Mouse (Mus musculus) neural tube, embryonic 13.5 days (tissue): ENCODE results near the gene Ercc6l2. TPM values are rescaled to one million over a fixed set of nuclear protein-coding genes. Genes with fewer than 3 reads are reported as not detected.

ENCODE experiments used
- ATAC-seq: fragments of 200-750 bp; cut with Nextera tagmentation; 2 replicates; pipeline ENCODE4 v1.8.0; 2017; ENCODE audit warnings: low read depth, mild to moderate bottlenecking, moderate TSS enrichment, moderate library complexity
- H3K27ac ChIP-seq: fragments of 300-500 bp; sonication (generic); replicated peaks from 2 replicates; pipeline ENCODE4 v1.5.1; 2015; ENCODE audit warnings: moderate library complexity, mild to moderate bottlenecking, inconsistent platforms
- H3K27me3 ChIP-seq: fragments of 300-500 bp; sonication (generic); 2 replicates; pipeline ENCODE4 v1.6.1; 2015; ENCODE audit warnings: mild to moderate bottlenecking, inconsistent platforms
- H3K36me3 ChIP-seq: fragments of 300-500 bp; sonication (generic); 2 replicates; pipeline ENCODE4 v1.6.1; 2015; ENCODE audit warnings: mild to moderate bottlenecking, inconsistent platforms
- H3K4me1 ChIP-seq: fragments of 300-500 bp; sonication (generic); replicated peaks from 2 replicates; pipeline ENCODE4 v1.6.1; 2015; ENCODE audit warnings: inconsistent platforms
- H3K4me2 ChIP-seq: fragments of 300-500 bp; sonication (generic); 2 replicates; pipeline ENCODE4 v1.6.1; 2015; ENCODE audit warnings: inconsistent platforms, mild to moderate bottlenecking, moderate library complexity
- H3K4me3 ChIP-seq: fragments of 300-500 bp; sonication (generic); 2 replicates; pipeline ENCODE4 v1.5.1; 2015; ENCODE audit warnings: mild to moderate bottlenecking, inconsistent platforms
- H3K9ac ChIP-seq: fragments of 300-500 bp; sonication (generic); 2 replicates; pipeline ENCODE4 v1.6.1; 2015; ENCODE audit warnings: moderate library complexity, mild to moderate bottlenecking, inconsistent platforms
- H3K9me3 ChIP-seq: fragments of 300-500 bp; sonication (generic); 2 replicates; pipeline ENCODE4 v1.6.1; 2016; ENCODE audit warnings: inconsistent platforms
- WGBS: fragments of 180-500 bp; shearing (Covaris S2); methylation state at CpG from one replicate; pipeline ENCODE4 v1.1.7; 2015; 5-methylcytosine and 5-hydroxymethylcytosine counted together
- polyA plus RNA-seq: library from polyadenylated mRNA; unstranded; fragments of >200 nt; fragmentation: Nextera tagmentation; extraction: Ambion mirVana; gene quantifications from 2 replicates; pipeline ENCODE4 v1.2.1, GENCODE M21; 2015

The Ercc6l2 gene
- 16.9 and 19.6 TPM in 2 replicates for polyA plus RNA-seq

DNA sequence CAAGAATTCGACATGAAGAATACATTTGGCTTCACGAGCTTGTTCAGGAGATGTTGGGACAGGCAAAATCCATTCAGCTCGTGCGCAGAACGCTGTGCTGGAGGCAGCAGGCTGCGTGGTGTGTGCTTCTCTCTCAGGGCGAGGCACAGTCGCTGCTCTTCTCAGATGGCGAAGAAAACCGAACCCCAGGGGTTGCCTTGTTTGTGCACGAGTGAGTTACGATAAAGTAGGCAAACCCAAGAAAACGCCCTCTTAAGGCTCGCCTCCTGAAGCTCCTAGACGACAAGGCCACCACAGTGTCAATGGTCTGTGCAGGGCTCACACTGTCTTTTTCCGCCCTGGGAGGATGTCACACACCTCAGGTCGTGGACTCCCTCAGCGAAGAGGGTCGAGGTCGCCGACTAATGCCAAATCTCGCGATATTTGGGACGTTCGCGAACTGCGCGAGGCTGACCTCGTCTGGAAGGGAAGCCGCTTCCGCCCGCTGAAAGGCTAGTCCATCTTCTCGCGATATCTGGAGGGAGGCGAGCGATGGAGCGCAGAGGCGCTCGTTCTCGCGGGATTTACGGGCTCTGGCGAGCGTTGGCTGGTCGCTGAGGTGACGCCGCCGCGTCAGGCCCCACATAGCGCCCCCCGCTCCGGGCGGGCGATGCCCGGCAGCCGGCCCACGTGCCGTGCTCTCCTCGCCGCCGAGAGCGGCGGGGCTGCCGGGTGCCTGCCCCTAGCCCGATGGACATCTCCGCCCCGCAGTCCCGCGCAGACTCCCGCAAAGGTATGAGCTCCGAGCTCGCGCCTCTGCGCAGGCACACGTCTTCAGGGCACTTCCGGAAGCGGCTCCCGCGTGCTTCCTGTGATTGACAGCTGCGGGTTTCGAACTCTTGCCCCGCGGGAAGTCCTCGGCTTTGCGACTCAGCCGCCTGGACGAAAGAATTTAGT is at the start of gene Ercc6l2:
Gene Ercc6l2, plus strand, starts transcription at position 495 of the 936 bp plus-strand sequence.
- Histone ChIP-seq H3K9ac (peak within 1 kb of the TSS; percentile 83), H3K4me3 (peak within 1 kb of the TSS; percentile 54), H3K4me2 (peak within 1 kb of the TSS; percentile 78), H3K4me1 (peaks cover 21% of the 10 kb centered on the region), H3K27me3 (no peaks in the 10 kb centered on the region), H3K27ac (peak within 1 kb of the TSS; percentile 93), H3K9me3 (no peaks in the 10 kb centered on the region), H3K36me3 (no peaks in the 10 kb centered on the region)
- WGBS = under 1% methylated on average over 86 of the region's 87 CpGs
- ATAC-seq = peak; percentile 99

DNA sequence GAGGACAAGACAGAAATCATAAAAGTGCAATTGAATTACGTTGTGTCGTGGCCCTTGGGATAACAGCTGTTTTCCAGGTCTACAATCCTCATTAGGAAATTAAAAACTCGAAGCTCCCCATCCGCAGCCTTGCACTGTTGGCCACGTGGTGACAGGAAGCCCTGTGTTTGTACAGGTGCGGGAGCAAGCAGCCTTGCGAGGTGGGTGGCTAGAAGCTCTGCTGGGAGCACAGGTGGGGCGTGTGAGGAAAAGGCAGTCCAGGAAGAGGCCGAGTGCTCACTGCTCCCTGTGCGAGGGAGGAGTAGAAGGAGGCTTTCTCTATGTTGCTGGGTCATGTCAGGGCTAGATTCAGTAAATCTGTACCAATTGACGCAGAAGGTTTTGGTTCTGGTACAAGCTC is 49.0 kb upstream of the Ercc6l2 start:
- ATAC-seq = no peak
- Histone ChIP-seq H3K9me3 (no peaks in the 10 kb centered on the region), H3K9ac (no peak overlapping the region), H3K4me2 (no peak overlapping the region), H3K36me3 (no peaks in the 10 kb centered on the region), H3K27me3 (no peaks in the 10 kb centered on the region), H3K4me1 (no peaks in the 10 kb centered on the region), H3K27ac (no peak overlapping the region), H3K4me3 (no peak overlapping the region)
- WGBS = 72% methylated on average over 11 of the region's 11 CpGs

GRCm38 (mm10) chr13:63771009-63771408 is 44.0 kb upstream of the Ercc6l2 start:
- Histone ChIP-seq H3K9me3 (no peaks in the 10 kb centered on the region), H3K27me3 (no peaks in the 10 kb centered on the region), H3K4me1 (no peaks in the 10 kb centered on the region), H3K27ac (no peak overlapping the region), H3K9ac (no peak overlapping the region), H3K4me2 (no peak overlapping the region), H3K36me3 (no peaks in the 10 kb centered on the region), H3K4me3 (no peak overlapping the region)
- no peak for ATAC-seq
- 82% methylated on average over 3 of the region's 3 CpGs for WGBS

- H3K27ac ChIP-seq = no peak overlapping the region
- no peak overlapping the region for H3K9ac ChIP-seq
- H3K27me3 ChIP-seq = no peaks in the 10 kb centered on the region
- ATAC-seq = no peak
- H3K36me3 ChIP-seq = no peaks in the 10 kb centered on the region
- no peaks in the 10 kb centered on the region for H3K4me1 ChIP-seq
- WGBS = 87% methylated on average over 4 of the region's 4 CpGs
- no peak overlapping the region for H3K4me3 ChIP-seq
- H3K4me2 ChIP-seq = no peak overlapping the region
- no peaks in the 10 kb centered on the region for H3K9me3 ChIP-seq
Observed at GRCm38 (mm10) chr13:63778925-63779324, 36.1 kb upstream of the Ercc6l2 start.

GRCm38 (mm10) chr13:63779376-63780291 is 35.4 kb upstream of the Ercc6l2 start:
- Histone ChIP-seq H3K4me3 (no peak overlapping the region), H3K4me2 (no peak overlapping the region), H3K27me3 (no peaks in the 10 kb centered on the region), H3K4me1 (no peaks in the 10 kb centered on the region), H3K9me3 (no peaks in the 10 kb centered on the region), H3K9ac (no peak overlapping the region), H3K36me3 (no peaks in the 10 kb centered on the region), H3K27ac (no peak overlapping the region)
- ATAC-seq = peak; percentile 77; the same call in 1 of the 2 replicates
- 64% methylated on average over 2 of the region's 2 CpGs for WGBS

DNA sequence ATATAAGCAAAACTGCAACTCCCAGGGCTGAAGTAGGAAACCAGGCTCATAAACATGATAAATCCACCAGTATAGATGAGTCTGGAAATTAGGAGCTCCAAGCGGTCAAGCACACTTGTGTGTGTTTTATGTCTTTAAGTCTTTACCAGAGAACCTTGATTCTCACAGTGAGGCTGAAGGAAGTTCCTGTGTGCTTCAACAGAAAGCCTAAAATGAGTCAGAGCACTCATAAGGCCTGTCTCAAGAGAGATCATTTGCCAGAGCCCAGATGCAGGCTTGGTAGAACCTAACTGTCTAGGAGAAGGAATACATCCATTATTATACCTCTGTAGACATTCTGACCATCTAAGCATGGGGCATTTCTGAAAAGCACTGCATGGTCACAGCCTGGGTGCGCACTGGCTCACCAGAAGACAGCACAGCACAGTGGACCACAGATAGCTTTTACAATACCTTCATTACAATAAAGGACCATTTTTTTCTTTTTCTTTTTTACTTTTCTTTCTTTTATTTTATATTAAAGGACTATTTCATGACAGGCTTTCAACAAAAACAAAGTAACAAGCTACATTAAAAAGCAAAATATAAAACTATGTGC is 22.7 kb upstream of the Ercc6l2 start:
- Histone ChIP-seq H3K27me3 (no peaks in the 10 kb centered on the region), H3K36me3 (no peaks in the 10 kb centered on the region), H3K9ac (no peak overlapping the region), H3K4me3 (no peak overlapping the region), H3K27ac (no peak overlapping the region), H3K4me1 (no peaks in the 10 kb centered on the region), H3K4me2 (no peak overlapping the region), H3K9me3 (no peaks in the 10 kb centered on the region)
- ATAC-seq = no peak
- WGBS = 94% methylated on average over 2 of the region's 2 CpGs

GRCm38 (mm10) chr13:63793345-63794308 is 21.4 kb upstream of the Ercc6l2 start:
- H3K4me2 ChIP-seq = no peak overlapping the region
- no peaks in the 10 kb centered on the region for H3K9me3 ChIP-seq
- ATAC-seq = no peak
- no peaks in the 10 kb centered on the region for H3K27me3 ChIP-seq
- H3K4me3 ChIP-seq = no peak overlapping the region
- H3K36me3 ChIP-seq = no peaks in the 10 kb centered on the region
- no peaks in the 10 kb centered on the region for H3K4me1 ChIP-seq
- H3K9ac ChIP-seq = no peak overlapping the region
- no peak overlapping the region for H3K27ac ChIP-seq
- 84% methylated on average over 7 of the region's 7 CpGs for WGBS

DNA sequence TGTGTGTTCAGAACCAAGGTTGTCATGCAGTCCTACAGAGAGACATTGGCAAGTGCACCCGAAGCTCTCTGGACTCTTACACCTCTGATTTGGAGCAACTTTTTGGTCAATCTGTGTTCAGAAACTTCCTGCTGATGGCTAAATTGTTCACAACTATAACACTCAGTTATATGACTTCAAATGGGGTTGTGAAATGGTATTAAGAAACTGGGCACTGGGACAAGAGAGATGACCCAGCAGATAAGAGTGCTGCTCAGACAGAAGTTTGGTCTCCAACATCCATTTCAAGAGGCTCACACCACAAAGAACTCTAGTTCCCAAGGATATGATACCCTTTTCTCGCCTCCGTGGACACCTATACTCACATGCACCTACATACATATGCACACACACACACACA is 16.4 kb upstream of the Ercc6l2 start:
- WGBS = 87% methylated on average over 3 of the region's 3 CpGs
- ATAC-seq = no peak
- H3K9me3 ChIP-seq = no peaks in the 10 kb centered on the region

GRCm38 (mm10) chr13:63799940-63800339 is 15.1 kb upstream of the Ercc6l2 start:
- H3K4me3 ChIP-seq = no peak overlapping the region
- no peak overlapping the region for H3K27ac ChIP-seq
- ATAC-seq = no peak
- H3K36me3 ChIP-seq = no peaks in the 10 kb centered on the region
- no peak overlapping the region for H3K4me2 ChIP-seq
- H3K9ac ChIP-seq = no peak overlapping the region
- no peaks in the 10 kb centered on the region for H3K27me3 ChIP-seq
- 75% methylated on average over 1 of the region's 1 CpGs for WGBS
- no peaks in the 10 kb centered on the region for H3K4me1 ChIP-seq
- no peaks in the 10 kb centered on the region for H3K9me3 ChIP-seq

More for the DNA sequence above, 16.4 kb upstream of the Ercc6l2 start:
- Histone ChIP-seq H3K36me3 (no peaks in the 10 kb centered on the region), H3K4me1 (no peaks in the 10 kb centered on the region), H3K9ac (no peak overlapping the region), H3K27me3 (no peaks in the 10 kb centered on the region), H3K4me2 (no peak overlapping the region), H3K4me3 (no peak overlapping the region), H3K27ac (no peak overlapping the region)

GRCm38 (mm10) chr13:63801289-63801688 is 13.8 kb upstream of the Ercc6l2 start:
- H3K4me3 ChIP-seq = no peak overlapping the region
- H3K9me3 ChIP-seq = no peaks in the 10 kb centered on the region
- 98% methylated on average over 1 of the region's 1 CpGs for WGBS
- no peaks in the 10 kb centered on the region for H3K27me3 ChIP-seq
- no peak overlapping the region for H3K4me2 ChIP-seq
- no peak overlapping the region for H3K27ac ChIP-seq
- no peak for ATAC-seq
- no peaks in the 10 kb centered on the region for H3K36me3 ChIP-seq
- H3K4me1 ChIP-seq = no peaks in the 10 kb centered on the region
- H3K9ac ChIP-seq = no peak overlapping the region

DNA sequence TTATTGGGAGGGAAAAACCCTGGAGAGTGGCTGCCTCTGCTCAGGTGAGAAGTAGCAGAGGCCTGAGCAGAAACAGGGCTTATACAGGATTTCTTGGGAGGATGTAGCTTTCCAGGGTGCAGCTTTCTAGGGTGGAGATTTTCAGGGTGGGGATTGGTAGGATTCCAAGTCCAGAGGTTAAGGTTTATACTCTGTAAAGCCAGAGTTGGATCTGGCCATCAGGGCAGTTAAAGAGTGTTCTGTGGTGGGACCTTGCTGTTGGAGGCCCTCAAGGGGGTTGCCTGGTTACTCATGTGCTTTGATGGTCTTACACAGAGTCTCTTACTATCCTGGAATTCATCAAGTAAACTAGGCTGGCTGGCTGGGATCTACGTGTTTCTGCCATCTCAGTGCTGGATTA is 7.8 kb upstream of the Ercc6l2 start:
- WGBS = 93% methylated on average over 1 of the region's 1 CpGs
- Histone ChIP-seq H3K27ac (no peak overlapping the region), H3K9ac (no peak overlapping the region), H3K4me3 (no peak overlapping the region), H3K27me3 (no peaks in the 10 kb centered on the region), H3K4me1 (no peaks in the 10 kb centered on the region), H3K4me2 (no peak overlapping the region), H3K36me3 (no peaks in the 10 kb centered on the region), H3K9me3 (no peaks in the 10 kb centered on the region)
- no peak for ATAC-seq
